Mouse (Mus musculus) olfactory bulb, adult 2 months (tissue): ENCODE results near the gene Ldlr. TPM values are rescaled to one million over a fixed set of nuclear protein-coding genes. Genes with fewer than 3 reads are reported as not detected.
"Not testable (repeated sequence)": the region's sequence is repeated elsewhere in the genome, so short reads cannot be mapped to it uniquely, and the experiment has no call there.

Experiments
- H3K27ac ChIP-seq: fragments of 200-500 bp; 2 replicates; pipeline ENCODE4 v1.5.1; 2012; ENCODE audit warnings: low read depth, low read length; ENCODE audit not compliant: insufficient read depth
- H3K4me1 ChIP-seq: fragments of 200-500 bp; 2 replicates; pipeline ENCODE4 v1.6.1; 2012; ENCODE audit warnings: low read length; ENCODE audit not compliant: control insufficient read depth, insufficient read depth
- H3K4me3 ChIP-seq: fragments of 200-500 bp; 2 replicates; pipeline ENCODE4 v1.5.1; 2012; ENCODE audit warnings: mild to moderate bottlenecking, low read depth, low read length, moderate library complexity; ENCODE audit not compliant: insufficient read depth
- CTCF ChIP-seq: fragments of 200-500 bp; IDR thresholded peaks from 2 replicates; pipeline ENCODE4 v1.5.1; 2012; ENCODE audit warnings: low read depth, mild to moderate bottlenecking, low read length, moderate library complexity; ENCODE audit not compliant: insufficient read depth
- POLR2A ChIP-seq: fragments of 200-500 bp; IDR thresholded peaks from 2 replicates; pipeline ENCODE4 v1.6.1; 2012; ENCODE audit warnings: mild to moderate bottlenecking, low read depth, low read length, moderate library complexity; ENCODE audit not compliant: insufficient read depth
- WGBS: fragments of 180-500 bp; shearing (Covaris S2); methylation state at CpG from one replicate; pipeline ENCODE4 v1.1.7; 2018; 5-methylcytosine and 5-hydroxymethylcytosine counted together
- polyA plus RNA-seq: library from polyadenylated mRNA; stranded (reverse); fragments of >200 nt; gene quantifications from 2 replicates; pipeline ENCODE4 v1.2.4, GENCODE M21; 2012; ENCODE audit warnings: low replicate concordance; ENCODE audit not compliant: missing spikeins, insufficient read depth, insufficient read length

Gene Ldlr
- polyA plus RNA-seq, 1 experiment = not detected

- no peaks in the 10 kb centered on the region for H3K4me1 ChIP-seq
- H3K27ac ChIP-seq = no peak overlapping the region
- WGBS = 84% methylated on average over 15 of the region's 15 CpGs
- no peak overlapping the region for H3K4me3 ChIP-seq
- no peak for TF ChIP-seq CTCF
- TF ChIP-seq POLR2A = no peak
Observed at GRCm38 (mm10) chr9:21781657-21782468, 58.6 kb downstream of the Ldlr start.

GRCm38 (mm10) chr9:21784517-21785307 lies 61.4 kb downstream of the Ldlr start:
- no peak for TF ChIP-seq CTCF
- no peak for TF ChIP-seq POLR2A
- WGBS = 86% methylated on average over 7 of the region's 7 CpGs

GRCm38 (mm10) chr9:21786309-21786708 lies 63.0 kb downstream of the Ldlr start:
- not testable (repeated sequence) for H3K27ac ChIP-seq, H3K4me1 ChIP-seq, H3K4me3 ChIP-seq
- WGBS = 77% methylated on average over 2 of the region's 2 CpGs

More at GRCm38 (mm10) chr9:21784517-21785307, 61.4 kb downstream of the Ldlr start:
- Histone ChIP-seq H3K4me1 (peaks cover 7% of the 10 kb centered on the region; the same call in 1 of the 2 replicates), H3K4me3 (no peak overlapping the region), H3K27ac (no peak overlapping the region)

GRCm38 (mm10) chr9:21786906-21787305 lies 63.6 kb downstream of the Ldlr start:
- peaks cover 8% of the 10 kb centered on the region; the same call in 1 of the 2 replicates for H3K4me1 ChIP-seq
- TF ChIP-seq POLR2A (no peak), CTCF (peak; percentile 61; the same call in 1 of the 2 replicates)
- no peak overlapping the region for H3K4me3 ChIP-seq
- H3K27ac ChIP-seq = no peak overlapping the region
- WGBS = 12% methylated on average over 6 of the region's 6 CpGs

- 67% methylated on average over 5 of the region's 5 CpGs for WGBS
- TF ChIP-seq POLR2A = no peak
- no peak for TF ChIP-seq CTCF
- H3K27ac ChIP-seq = no peak overlapping the region
- H3K4me1 ChIP-seq = peaks cover 10% of the 10 kb centered on the region; the same call in 1 of the 2 replicates
- H3K4me3 ChIP-seq = no peak overlapping the region
Observed at GRCm38 (mm10) chr9:21787654-21788053, 64.4 kb downstream of the Ldlr start.

GRCm38 (mm10) chr9:21788234-21788633 lies 65.0 kb downstream of the Ldlr start:
- Histone ChIP-seq H3K4me1 (peaks cover 14% of the 10 kb centered on the region), H3K27ac (no peak overlapping the region)
- WGBS = 66% methylated on average over 9 of the region's 9 CpGs

GRCm38 (mm10) chr9:21791861-21792260 lies 68.6 kb downstream of the Ldlr start:
- TF ChIP-seq POLR2A (no peak), CTCF (no peak)
- Histone ChIP-seq H3K4me3 (no peak overlapping the region), H3K27ac (no peak overlapping the region), H3K4me1 (peaks cover 17% of the 10 kb centered on the region)
- 68% methylated on average over 8 of the region's 8 CpGs for WGBS

More at GRCm38 (mm10) chr9:21788234-21788633, 65.0 kb downstream of the Ldlr start:
- H3K4me3 ChIP-seq = no peak overlapping the region
- no peak for TF ChIP-seq POLR2A
- TF ChIP-seq CTCF = no peak

- TF ChIP-seq POLR2A (no peak), CTCF (no peak)
- no peak overlapping the region for H3K4me3 ChIP-seq
- H3K27ac ChIP-seq = no peak overlapping the region
- WGBS = 27% methylated on average over 8 of the region's 8 CpGs
- peaks cover 13% of the 10 kb centered on the region for H3K4me1 ChIP-seq
Observed at GRCm38 (mm10) chr9:21792644-21793043, 69.4 kb downstream of the Ldlr start.

- 98% methylated on average over 6 of the region's 6 CpGs for WGBS
- H3K27ac ChIP-seq, H3K4me3 ChIP-seq: not testable (repeated sequence)
Observed at GRCm38 (mm10) chr9:21793507-21793906, 70.2 kb downstream of the Ldlr start.

GRCm38 (mm10) chr9:21794344-21794834 lies 71.1 kb downstream of the Ldlr start:
- no peak for TF ChIP-seq CTCF
- no peak for TF ChIP-seq POLR2A
- H3K4me1 ChIP-seq = peaks cover 19% of the 10 kb centered on the region
- H3K4me3 ChIP-seq = no peak overlapping the region
- H3K27ac ChIP-seq = no peak overlapping the region
- 97% methylated on average over 18 of the region's 18 CpGs for WGBS

More at GRCm38 (mm10) chr9:21793507-21793906, 70.2 kb downstream of the Ldlr start:
- H3K4me1 ChIP-seq = peaks cover 16% of the 10 kb centered on the region
